Mouse (Mus musculus) adrenal gland, postnatal 36 days (tissue): ENCODE measurements around the gene Zbtb8os. TPM values are rescaled to one million over a fixed set of nuclear protein-coding genes. Genes with fewer than 3 reads are reported as not detected.

ENCODE experiments used
- DNase-seq, 2 experiments: peaks; one replicate each; pipeline ENCODE4 v3.0.0; 2021; ENCODE audit warnings: mixed read lengths in 1 of 2
- long read RNA-seq, 2 experiments: library from polyadenylated mRNA; stranded (forward); transcript quantifications; one replicate each; pipeline ENCODE4 v2.0.0; 2021; ENCODE audit warnings: borderline sequencing depth in 2 of 2
- total RNA-seq, 2 experiments: library from RNA; stranded (reverse); gene quantifications; 2 replicates each; pipeline ENCODE4 v1.2.3; 2021

Gene Zbtb8os
- 10 to 100 TPM; 47.3 to 61.4 TPM for total RNA-seq
- long read RNA-seq, experiment 1, transcript Zbtb8os-204 (7 exons, 3,833 nt): major isoform, 40 of 41 reads
- long read RNA-seq, experiment 1, partial matches to known transcripts: 0 of 41 reads
- long read RNA-seq, experiment 1, other reads (novel, unspliced or antisense): 1 of 41 reads
- long read RNA-seq, experiment 2, transcript Zbtb8os-204 (7 exons, 3,833 nt): major isoform, 13 of 14 reads
- long read RNA-seq, experiment 2, partial matches to known transcripts: 0 of 14 reads
- long read RNA-seq, experiment 2, other reads (novel, unspliced or antisense): 1 of 14 reads

DNA sequence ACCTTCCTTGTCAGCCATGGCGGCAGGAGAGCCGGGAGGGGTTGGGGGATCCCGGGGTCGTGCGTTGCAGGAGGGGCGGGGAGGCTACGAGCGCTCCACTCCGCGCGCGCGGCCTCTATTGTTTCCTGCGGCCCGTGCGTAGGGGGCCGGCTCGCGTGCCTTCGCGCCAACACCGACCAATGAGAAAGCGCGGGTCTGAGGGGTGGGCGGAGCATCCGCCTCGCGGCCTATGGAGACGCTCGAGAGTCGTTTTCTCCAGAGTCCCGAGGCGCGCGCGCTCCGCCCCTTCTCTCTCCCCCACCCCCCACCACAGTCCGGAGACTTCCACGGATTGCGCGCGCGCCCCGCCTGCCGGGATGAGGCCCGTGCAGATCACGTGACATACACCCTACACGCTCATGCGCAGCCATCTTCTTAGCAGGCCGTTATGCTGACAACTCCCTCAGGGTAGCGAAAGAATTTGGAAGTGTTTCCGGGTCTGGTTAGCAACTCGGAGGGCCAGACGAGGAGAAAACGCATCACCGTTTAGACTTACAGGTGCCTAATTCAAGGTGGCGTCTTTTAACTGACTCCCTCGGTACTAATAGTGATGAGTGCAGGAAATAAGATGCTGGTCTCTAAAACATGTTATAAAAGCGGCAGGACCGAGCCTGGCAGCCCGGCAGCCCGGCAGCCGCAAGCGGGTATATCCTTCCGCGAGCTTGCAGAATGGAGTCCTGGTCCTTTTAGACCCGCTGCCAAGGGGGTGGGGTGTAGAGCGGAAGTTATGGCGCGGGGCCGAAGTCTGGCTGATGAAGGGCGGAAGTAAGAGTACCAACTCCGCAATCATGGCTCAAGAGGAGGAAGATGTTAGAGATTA, at the start of gene Zbtb8os, which contains the start of gene Rbbp4:
Gene Zbtb8os (plus strand): TSS at position 480 of the 859 bp plus-strand sequence.
Gene Rbbp4 (minus strand): TSS at position 155 of the 859 bp plus-strand sequence.
- peak; percentile 97 to 98 for DNase-seq

DNA sequence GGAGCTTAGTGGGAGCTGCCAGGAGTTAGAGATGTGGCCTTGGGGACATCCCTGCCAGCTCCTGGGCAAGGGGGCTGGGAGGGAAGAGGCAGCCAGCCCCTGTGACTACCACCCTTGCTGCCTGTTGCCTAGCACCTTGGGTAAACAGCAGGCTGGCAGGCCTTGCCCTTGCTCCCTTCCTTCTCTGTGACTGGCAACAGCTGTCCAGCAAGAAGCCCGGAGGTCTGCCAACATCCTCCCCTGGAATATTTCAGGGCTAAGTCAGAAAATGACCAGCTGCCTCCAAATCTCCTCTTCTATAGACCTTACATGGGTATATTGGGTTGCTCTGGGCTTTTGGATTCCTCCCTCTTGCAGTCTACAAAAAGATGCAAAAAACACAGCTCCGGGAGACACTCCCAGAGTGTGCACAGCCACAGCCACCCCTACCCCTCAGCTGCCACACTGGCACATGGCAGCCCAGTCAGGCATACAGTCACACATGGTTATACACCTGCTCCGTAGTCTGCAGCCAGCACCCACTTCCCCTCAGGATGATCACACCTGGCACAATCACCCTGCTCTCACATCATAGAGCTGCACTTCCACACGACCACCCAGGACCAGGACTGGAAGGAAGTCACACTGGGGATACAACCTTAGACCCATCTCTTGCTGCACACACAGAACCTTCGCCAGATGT, 49.4 kb upstream of the Zbtb8os start:
- no peak for DNase-seq

- peak in 1 of 2 experiments; percentile 38 for DNase-seq
These were observed 48.6 kb upstream of the Zbtb8os start for GRCm38 (mm10) chr4:129286683-129287471.

DNA sequence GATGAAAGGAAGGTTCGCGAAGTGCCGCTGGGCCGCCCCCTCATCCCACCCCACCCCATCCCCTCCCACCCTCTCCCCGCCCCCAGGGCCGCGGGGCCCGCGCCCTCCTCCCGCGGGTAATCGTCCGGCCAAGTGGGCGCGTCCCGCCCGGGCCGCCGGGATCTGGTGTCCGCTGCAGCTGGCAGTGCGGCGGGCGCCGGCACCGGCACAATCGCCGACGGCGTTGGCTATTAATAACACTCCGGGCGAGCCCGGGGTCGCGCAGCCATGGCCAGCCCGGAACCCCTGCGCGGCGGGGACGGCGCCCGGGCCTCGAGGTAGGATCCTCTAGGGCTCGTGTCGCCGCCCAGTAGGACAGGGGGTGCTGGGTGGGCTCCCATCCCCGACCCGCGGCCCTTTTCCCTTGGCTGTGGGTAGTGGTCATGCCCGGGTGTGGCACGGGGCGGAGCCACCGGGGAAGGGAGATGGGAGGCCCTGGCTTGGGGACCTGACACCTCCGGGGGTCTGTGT, 48.0 kb upstream of the Zbtb8os start, which contains the start of gene Sync:
Gene Sync (plus strand): TSS at position 146 of the 510 bp plus-strand sequence.
- peak; percentile 56 to 58 for DNase-seq

DNA sequence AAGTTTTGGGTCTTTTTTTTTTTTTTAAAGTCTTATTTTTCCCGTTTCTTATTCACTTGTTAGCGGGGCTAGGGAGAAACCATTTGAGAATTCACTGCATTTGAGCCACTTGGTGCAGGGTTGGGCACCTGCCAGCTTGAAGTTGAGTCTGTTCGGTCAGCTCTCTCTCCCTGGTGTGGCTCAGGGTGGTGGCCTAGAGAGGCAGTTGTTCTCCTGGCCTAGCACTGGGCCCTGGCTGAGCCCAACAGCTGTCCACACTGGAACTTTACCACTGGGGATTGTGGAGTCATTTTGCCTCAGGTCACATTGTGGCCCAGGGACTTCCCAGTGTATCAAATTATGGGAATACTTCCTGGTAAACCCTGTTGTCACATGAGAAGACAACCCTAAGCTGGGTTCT, 47.4 kb upstream of the Zbtb8os start:
- peak in 1 of 2 experiments; percentile 57 for DNase-seq

GRCm38 (mm10) chr4:129289671-129290070, 45.8 kb upstream of the Zbtb8os start:
- no peak for DNase-seq

- no peak for DNase-seq
These were observed 42.7 kb upstream of the Zbtb8os start for GRCm38 (mm10) chr4:129292831-129293230.

DNA sequence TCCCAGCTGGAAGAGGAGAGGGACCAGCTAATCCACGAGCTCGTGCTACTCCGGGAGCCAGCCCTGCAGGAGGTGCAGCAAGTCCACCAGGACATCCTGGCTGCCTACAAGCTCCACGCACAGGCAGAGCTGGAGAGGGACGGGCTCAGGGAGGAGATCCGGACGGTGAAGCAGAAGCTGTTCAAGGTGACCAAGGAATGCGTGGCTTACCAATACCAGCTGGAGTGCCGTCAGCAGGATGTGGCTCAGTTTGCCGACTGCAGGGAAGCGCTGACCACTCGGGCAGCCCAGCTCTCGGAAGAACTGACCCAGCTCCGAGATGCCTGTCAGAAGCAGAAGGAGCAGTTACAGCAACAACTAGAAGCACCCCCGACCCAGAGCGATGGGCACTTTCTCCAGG, 41.8 kb upstream of the Zbtb8os start:
- no peak for DNase-seq

DNA sequence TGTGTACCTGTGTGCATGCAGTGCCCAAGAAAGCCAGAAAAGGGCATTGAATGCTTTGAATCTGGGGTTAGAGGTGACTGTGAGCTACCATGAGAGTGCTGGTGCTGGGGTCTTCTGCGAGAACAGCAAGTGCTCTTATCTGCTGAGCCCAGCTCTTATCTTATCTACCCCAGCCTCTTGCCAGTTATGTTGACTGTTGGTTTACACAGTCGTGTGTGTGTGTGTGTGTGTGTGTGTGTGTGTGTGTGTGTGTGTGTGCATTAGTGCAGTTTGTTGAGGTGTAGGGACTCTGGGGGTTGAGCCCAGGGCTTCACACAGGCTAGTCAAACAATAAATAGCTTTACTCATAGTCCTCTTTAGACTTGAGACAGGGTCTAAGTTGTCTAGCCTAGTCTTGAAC, 40.3 kb upstream of the Zbtb8os start:
- DNase-seq: no peak

DNA sequence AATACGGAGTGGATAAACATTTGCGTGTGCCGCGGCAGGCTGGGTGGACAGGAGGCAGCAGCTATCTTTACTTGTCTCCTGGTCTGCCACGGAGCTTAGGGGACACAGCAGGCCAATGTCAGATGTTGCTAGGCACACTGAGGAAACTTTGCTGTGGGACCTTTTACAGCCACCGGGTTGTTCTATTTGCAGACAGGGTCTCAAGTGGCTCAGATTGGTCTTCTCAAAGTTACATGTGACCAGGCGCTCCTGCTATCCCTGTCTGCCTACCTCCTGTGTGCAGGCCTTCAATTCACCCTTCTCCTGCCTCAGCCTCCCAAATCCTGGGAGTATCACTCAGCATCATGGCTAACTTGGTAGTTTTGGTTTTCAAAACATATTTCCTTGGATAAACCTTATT, 39.4 kb upstream of the Zbtb8os start:
- DNase-seq: no peak

- DNase-seq: peak; percentile 37 to 38
These were observed 37.8 kb upstream of the Zbtb8os start for GRCm38 (mm10) chr4:129297724-129298123.

DNA sequence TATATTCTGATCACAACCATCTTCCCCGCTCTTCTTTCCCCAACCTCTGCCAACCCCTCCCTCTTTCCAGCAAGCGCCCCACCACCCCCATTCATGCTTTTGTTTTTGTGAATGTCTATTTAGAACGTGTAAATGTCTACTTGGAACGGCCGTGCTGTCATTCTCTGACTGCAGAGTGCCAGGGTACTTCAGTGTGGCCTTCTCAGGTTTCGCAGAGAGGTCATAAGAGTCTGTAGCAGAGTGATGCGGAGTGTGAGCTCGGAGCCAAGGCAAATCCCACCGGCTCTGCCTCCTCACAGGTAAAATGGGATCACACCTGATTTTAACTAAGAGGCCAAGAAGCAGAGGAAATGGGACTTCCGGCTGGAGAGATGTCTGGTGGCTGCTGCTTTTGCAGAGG, 36.4 kb upstream of the Zbtb8os start:
- DNase-seq: no peak

- DNase-seq: no peak
These were observed 32.1 kb upstream of the Zbtb8os start for GRCm38 (mm10) chr4:129303401-129303800.

DNA sequence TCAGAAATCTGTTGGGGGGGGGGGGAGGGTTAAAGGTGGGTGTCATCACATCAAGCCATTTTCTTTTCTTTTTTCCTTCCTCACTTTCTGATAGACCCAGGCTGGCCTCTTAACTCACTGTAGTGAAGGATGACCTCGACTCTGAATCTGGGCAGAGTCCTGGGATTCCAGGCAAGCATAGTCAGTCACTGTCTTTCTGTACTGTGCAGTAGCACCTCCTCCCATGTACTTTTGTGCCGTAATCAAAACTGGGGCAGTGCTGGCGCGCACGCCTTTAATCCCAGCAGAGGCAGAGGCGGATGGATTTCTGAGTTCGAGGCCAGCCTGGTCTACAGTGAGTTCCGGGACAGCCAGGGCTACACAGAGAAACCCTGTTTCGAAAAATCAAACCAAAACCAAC, 31.7 kb upstream of the Zbtb8os start:
- DNase-seq: peak; percentile 61 to 68

GRCm38 (mm10) chr4:129304306-129304705, 31.2 kb upstream of the Zbtb8os start:
- no peak for DNase-seq

GRCm38 (mm10) chr4:129307936-129308335, 27.6 kb upstream of the Zbtb8os start:
- DNase-seq: no peak

DNA sequence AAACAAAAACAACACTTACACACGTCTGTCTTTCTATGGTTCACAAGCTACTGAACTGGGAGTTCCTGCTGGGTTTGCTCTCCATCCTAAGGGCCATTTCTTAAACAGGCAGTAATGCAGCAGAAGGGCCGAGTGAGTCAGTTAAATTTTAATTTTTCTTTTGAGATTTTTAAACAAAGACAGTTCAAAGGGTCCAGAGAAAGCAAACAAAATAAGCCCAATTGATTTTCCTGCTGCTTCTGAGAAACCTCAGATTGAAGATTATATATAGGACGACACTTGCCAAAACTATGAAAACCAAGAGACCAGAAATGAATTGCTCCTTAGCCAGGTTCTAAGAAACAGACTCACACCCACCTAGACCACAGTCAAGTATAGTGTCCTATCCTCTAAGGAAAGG, 21.6 kb upstream of the Zbtb8os start:
- DNase-seq: no peak

DNA sequence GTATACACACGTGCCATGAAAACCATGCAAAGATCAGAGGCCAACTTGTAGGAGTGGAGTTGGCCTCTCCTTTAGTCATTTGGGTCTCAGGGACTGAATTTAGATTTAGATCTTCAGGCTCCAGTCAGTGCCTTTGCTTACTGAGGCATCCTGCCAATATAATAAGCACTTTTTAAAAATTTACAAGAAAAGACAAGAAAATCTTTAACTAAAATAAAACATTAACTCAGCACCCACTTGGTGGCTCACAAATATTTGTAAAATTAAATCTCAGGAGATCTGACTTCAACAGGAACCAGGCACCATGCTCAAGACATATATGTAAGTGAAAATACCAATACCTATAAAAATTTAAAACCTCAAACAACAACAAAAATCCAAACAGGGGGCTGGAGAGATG, 14.6 kb upstream of the Zbtb8os start:
- DNase-seq: no peak

GRCm38 (mm10) chr4:129322042-129322441, 13.5 kb upstream of the Zbtb8os start:
- DNase-seq: no peak

DNA sequence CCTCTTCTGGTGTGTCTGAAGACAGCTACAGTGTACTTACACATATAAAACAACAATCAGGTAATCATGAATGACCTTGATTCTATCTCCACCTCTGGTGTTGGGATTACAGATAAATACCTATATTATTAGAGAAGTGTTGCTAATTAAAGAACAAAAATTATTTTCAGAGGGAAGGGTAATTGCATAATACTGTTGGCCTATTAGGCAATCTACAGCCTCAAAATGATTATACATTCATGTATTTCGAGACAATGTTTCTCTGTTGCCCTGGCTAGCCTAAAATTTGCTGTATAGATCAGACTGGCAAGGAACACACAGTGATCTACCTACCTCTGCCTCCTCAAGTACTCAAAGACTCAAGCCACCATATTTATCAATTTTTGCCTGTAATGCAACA, 12.0 kb upstream of the Zbtb8os start:
- DNase-seq: no peak

GRCm38 (mm10) chr4:129324756-129325155, 10.7 kb upstream of the Zbtb8os start:
- DNase-seq: peak; percentile 25 to 34

DNA sequence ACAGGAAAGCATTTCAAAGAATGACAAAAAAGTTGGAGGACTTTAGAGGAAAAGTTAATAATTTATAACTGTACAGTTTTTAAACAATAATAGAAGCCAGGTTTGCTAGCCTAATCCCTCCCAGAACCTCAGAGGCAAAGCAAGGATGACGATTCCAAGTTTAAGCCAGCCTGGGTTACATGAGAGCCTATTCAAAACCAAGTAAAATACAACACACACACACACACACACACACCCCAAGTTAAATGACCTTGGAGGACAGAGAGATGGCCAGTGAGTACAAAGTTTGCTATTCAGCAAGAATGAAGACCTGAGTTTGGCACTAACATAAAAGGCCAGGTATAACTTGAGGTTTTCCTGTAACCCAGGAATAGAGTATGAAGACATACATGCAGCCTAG, 9.3 kb upstream of the Zbtb8os start:
- DNase-seq: no peak
